Comparison of ENCODE assay signal across 14 mouse cellular contexts in genomic region chr19:56637035-56637683, GRCm38 (mm10).
A peak's percentile ranks its signal among the peaks of the same experiment; 100 is the strongest.
DNase-seq lines count a peak whose midpoint lies in the region; ATAC-seq lines count a peak whose summit lies in the region.
"Had no signal": no experiment of that assay in that cellular context is flagged by ENCODE, and none has a peak within 500 bp of the region (broad histone marks: within the 10 kb centered on the region; RNA-seq: fewer than 3 reads in every experiment).

No protein-coding gene starts in this region.

- H3K4me3 ChIP-seq in hindbrain, embryonic 14.5 days (replicated peaks; ENCODE audit: low read length): no peak overlapping the region
- H3K4me3 ChIP-seq in midbrain, embryonic 16.5 days (ENCODE audit: low read depth, low read length): no peak overlapping the region
- H3K4me3 ChIP-seq: embryonic facial prominence, embryonic 10.5 days; kidney, embryonic 15.5 days; limb, embryonic 10.5 days; neural tube, embryonic 12.5 days had no signal

- no peaks in the 10 kb centered on the region for H3K4me1 ChIP-seq in hindbrain, embryonic 14.5 days (replicated peaks; ENCODE audit: control insufficient read depth, insufficient read depth, low read length)
- H3K4me1 ChIP-seq in midbrain, embryonic 16.5 days (ENCODE audit: control insufficient read depth, insufficient read depth, low read length): no peaks in the 10 kb centered on the region
- H3K4me1 ChIP-seq: embryonic facial prominence, embryonic 10.5 days; kidney, embryonic 15.5 days; limb, embryonic 10.5 days; neural tube, embryonic 12.5 days had no signal

- H3K4me2 ChIP-seq in hindbrain, embryonic 14.5 days (replicated peaks): no peak overlapping the region
- H3K4me2 ChIP-seq in midbrain, embryonic 16.5 days (ENCODE audit: low read length): no peak overlapping the region
- H3K4me2 ChIP-seq: kidney, embryonic 15.5 days; neural tube, embryonic 12.5 days had no signal

- no peak overlapping the region for H3K27ac ChIP-seq in hindbrain, embryonic 14.5 days
- no peak overlapping the region for H3K27ac ChIP-seq in midbrain, embryonic 16.5 days (ENCODE audit: low read length)
- H3K27ac ChIP-seq: embryonic facial prominence, embryonic 10.5 days; kidney, embryonic 15.5 days; limb, embryonic 10.5 days; neural tube, embryonic 12.5 days had no signal

- DNase-seq in layer of hippocampus, adult 11-12 months (ENCODE audit: low spot score): peak; percentile 40
- DNase-seq in layer of hippocampus, postnatal 25 days (ENCODE audit: extremely low spot score in 1 of 2, low spot score in 1 of 2): no peak
- peak; percentile 28 for DNase-seq in brain, adult 2 months (ENCODE audit: low read depth, low spot score)
- DNase-seq in hindbrain, embryonic 14.5 days (ENCODE audit: low spot score): peak; percentile 39
- no peak for DNase-seq in gastrocnemius, postnatal 25 days
- DNase-seq: adrenal gland, adult 2 months; thymus, postnatal 36 days had no signal

- WGBS in hindbrain, embryonic 14.5 days: 27% methylated on average over 12 of the region's 12 CpGs
- WGBS in midbrain, embryonic 16.5 days: 25% methylated on average over 12 of the region's 12 CpGs

- H3K9ac ChIP-seq in hindbrain, embryonic 14.5 days: no peak overlapping the region
- H3K9ac ChIP-seq in midbrain, embryonic 16.5 days (ENCODE audit: low read depth, low read length): no peak overlapping the region
- H3K9ac ChIP-seq: kidney, embryonic 15.5 days; neural tube, embryonic 12.5 days had no signal

- no peaks in the 10 kb centered on the region for H3K36me3 ChIP-seq in hindbrain, embryonic 14.5 days (replicated peaks; ENCODE audit: control insufficient read depth, insufficient read depth)
- H3K36me3 ChIP-seq in midbrain, embryonic 16.5 days (ENCODE audit: control insufficient read depth, insufficient read depth, low read length): no peaks in the 10 kb centered on the region
- H3K36me3 ChIP-seq: embryonic facial prominence, embryonic 10.5 days; G1E; kidney, embryonic 15.5 days; limb, embryonic 10.5 days; neural tube, embryonic 12.5 days had no signal

- H3K27me3 ChIP-seq in hindbrain, embryonic 14.5 days (ENCODE audit: control insufficient read depth, insufficient read depth, low read length): no peaks in the 10 kb centered on the region
- no peaks in the 10 kb centered on the region for H3K27me3 ChIP-seq in midbrain, embryonic 16.5 days (ENCODE audit: control insufficient read depth, insufficient read depth, low read depth, low read length)
- H3K27me3 ChIP-seq: neural tube, embryonic 12.5 days had no signal

- H3K9me3 ChIP-seq in hindbrain, embryonic 14.5 days (ENCODE audit: control insufficient read depth, low read length): no peaks in the 10 kb centered on the region
- no peaks in the 10 kb centered on the region for H3K9me3 ChIP-seq in midbrain, embryonic 16.5 days (replicated peaks; ENCODE audit: control insufficient read depth, low read length, poor library complexity, severe bottlenecking)
- H3K9me3 ChIP-seq: embryonic facial prominence, embryonic 10.5 days; limb, embryonic 10.5 days had no signal

- peak; percentile 77; the same call in 1 of the 2 replicates for ATAC-seq in hindbrain, embryonic 14.5 days (ENCODE audit: low FRiP score)
- peak; percentile 79 for ATAC-seq in midbrain, embryonic 16.5 days
- ATAC-seq in CD4-positive, CD25-positive, alpha-beta regulatory T cell, adult 4 months: no peak

Comparison
In these comparisons a context has a peak if more than half of its experiments do, and no peak if none do; other contexts are left out.
1. DNase-seq: peak in layer of hippocampus, adult 11-12 months (single experiment), brain, adult 2 months (single experiment) and hindbrain, embryonic 14.5 days (single experiment); none in layer of hippocampus, postnatal 25 days (0 of 2) and gastrocnemius, postnatal 25 days (single experiment).